Mouse (Mus musculus): ENCODE data around the gene Fbp1.
"Not testable (repeated sequence)": the region's sequence is repeated elsewhere in the genome, so short reads cannot be mapped to it uniquely, and the experiment has no call there.

Gene Fbp1

DNA sequence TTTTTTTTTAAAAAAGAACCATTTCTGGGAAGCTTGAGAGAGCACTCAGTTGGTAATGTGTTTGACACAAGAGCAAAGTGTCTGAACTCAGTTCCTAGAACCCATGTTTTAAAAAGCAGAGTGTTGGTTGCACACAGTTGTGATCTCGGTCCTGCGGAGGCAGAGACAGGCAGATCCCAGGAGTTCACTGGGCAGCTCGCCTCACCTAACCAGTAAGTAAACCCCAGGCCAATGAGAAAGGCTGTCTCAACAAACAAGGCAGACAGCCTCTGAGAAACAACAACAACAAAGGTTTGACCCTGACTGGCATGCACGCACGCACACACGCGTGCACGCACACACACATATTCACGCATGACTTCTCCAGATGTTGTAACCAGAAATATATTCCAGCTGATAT, 4.2 kb downstream of the Fbp1 start:
- no peak for DNase-seq (ENCODE audit: low spot score)

DNA sequence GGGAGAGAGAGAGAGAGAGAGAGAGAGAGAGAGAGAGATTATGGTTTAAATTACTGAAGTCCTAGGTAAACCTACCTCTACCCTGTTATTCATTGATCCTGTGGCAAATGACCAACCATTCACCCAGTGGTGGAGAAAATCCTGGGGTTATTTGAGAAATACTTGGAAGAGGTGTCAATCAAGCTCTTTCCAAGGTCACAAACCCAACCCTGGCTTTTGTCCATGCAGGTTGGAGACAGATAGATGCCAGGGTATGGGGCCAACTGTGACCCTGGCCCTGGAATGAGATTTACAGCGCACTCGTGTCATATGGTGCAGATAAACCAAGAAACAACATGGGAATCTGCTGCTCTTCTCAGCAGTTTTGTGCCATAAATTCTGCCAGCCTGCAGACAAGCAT, 4.6 kb downstream of the Fbp1 start:
- DNase-seq (ENCODE audit: low spot score) = no peak

GRCm38 (mm10) chr13:62882856-62883255, 5.2 kb downstream of the Fbp1 start:
- DNase-seq (ENCODE audit: low spot score) = no peak

DNA sequence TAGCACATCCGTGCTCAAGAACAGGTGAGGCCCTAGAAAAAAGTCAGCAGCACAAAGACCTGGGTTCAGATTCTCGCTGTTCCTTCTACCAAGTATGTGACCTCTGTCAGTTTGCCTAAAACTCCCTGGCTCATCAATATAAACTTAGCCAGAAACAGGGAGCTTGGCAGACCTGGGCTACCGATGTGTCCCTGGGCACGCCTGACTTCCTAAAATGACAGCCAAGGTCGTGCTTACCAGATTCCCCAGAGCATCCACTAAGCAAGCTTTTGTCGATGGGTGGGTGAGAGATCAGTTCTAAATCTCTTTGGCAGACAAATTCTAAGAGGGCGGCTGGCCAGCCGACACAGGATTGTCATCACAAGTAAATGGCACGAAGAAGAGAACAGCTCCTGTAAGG, 6.7 kb downstream of the Fbp1 start:
- DNase-seq (ENCODE audit: low spot score) = no peak

DNA sequence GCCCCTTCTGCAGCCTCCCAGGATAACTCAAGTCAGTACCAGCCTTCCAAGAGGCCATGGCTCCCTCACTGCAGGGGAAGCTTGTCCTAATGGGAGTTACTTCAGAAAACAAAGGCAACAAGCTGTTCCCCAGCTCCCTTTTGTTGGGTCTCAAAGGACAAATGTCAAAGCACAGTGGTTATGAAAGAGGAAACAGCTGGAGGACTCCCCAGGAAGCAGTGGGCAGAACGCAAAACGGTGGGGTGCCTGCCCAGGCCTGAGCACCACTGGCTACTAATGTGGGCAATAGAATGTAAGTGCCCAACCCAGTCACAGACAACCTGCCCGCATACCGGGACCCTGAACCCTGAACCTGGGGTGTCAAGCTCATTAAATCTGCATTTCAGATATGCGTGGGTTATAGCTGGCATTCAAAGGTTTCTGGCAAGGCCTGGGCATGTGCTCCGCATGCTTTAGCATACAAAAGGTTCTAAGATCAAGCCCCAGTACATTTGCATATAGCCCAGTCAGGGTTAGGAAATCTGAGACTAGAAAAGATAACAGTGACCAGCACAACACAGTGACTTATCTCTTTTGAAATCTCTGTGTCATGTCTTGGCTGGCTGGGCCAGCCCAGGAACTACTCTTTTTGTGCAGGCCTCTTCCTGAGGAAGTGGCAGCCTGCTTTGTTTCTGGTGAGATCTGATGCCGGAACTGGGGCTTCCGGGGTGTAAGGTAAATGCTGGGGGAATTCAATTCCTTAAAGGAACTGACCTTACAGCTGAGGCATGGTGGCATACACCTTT, 8.1 kb downstream of the Fbp1 start:
- no peak for DNase-seq (ENCODE audit: low spot score)

DNA sequence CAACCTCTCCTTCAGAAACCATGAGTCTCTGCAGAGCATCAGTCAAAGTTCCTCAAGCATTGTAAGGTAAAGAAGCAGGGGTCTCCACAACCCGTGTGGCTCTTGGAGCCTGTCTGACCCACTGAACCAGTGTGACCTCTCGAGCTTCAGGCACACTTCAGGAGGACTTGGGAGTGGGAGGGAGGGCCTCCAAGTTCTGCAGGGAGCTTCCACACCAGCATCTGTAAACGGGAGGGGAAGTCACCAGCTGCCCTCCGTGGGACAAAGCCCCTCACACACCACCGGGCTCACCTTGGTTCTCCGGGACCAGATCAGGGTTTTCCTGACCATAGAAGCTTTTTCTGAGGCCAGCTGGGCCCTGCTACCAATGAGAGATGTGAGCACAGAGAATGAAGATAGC, 8.7 kb downstream of the Fbp1 start:
- no peak for DNase-seq (ENCODE audit: low spot score)

DNA sequence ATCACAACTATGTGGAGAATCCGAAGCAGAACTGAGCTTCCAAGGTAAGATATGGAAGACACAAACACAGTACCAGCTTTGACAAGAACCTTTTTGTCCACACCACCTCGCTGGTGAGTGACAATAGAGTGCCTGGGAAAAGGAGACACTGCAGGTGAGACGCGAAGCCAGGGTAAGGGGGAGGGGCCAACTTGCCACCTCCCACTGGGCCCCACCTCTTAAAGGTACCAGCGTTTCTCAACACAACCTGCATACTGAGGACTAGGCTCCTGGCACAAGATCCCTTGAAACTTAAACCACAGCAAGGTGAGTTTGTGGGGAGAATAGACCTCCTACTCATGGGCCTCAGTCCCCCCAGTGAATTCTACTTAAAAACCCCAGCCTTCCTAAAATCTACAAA, 10.8 kb downstream of the Fbp1 start:
- no peak for DNase-seq (ENCODE audit: low spot score)

DNA sequence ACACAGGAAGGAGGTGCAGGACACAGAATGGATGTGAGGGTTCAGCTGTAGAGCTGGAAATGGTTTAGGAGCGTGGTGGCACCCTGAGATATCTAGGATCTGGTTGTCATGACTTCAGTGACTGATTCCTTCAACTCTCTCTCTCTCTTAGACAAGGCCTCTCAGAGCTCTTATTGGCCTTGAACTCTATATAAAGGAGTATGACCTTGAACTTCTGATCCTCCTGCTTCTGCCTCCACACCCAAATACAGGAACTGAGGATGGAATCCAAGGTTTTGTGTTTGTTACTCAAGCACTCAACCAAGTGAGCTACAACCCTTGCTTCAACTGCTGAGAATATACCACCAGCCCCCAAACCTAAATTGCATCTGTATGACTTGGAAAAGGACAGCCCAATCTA, 12.0 kb downstream of the Fbp1 start:
- DNase-seq (ENCODE audit: low spot score) = no peak

DNA sequence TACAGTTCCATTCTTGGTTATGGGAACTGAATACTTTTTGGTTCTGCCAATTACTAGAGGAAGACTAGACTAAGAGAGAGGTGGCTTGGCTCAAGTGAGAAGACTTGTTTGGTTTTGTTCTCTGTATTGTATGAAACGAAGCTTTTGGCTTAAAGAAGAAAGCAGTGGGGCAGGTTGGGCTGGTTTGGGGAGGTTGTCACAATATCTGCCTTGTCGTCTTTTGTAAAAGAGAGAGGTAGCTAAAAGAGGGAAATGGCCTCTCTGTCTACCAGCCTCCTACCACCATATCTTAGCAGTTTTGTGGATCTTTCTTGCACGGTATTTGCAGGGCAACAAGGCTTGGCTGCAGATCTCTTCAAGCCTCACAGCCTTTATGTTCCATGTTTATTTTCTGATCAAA, 15.8 kb downstream of the Fbp1 start:
- DNase-seq (ENCODE audit: low spot score) = no peak

GRCm38 (mm10) chr13:62870605-62871004, 17.5 kb downstream of the Fbp1 start:
- no peak for DNase-seq (ENCODE audit: low spot score)

GRCm38 (mm10) chr13:62866817-62867216, 21.3 kb downstream of the Fbp1 start:
- DNase-seq (ENCODE audit: low spot score) = no peak

GRCm38 (mm10) chr13:62865651-62866315, 22.3 kb downstream of the Fbp1 start:
- no peak for DNase-seq (ENCODE audit: low spot score)

DNA sequence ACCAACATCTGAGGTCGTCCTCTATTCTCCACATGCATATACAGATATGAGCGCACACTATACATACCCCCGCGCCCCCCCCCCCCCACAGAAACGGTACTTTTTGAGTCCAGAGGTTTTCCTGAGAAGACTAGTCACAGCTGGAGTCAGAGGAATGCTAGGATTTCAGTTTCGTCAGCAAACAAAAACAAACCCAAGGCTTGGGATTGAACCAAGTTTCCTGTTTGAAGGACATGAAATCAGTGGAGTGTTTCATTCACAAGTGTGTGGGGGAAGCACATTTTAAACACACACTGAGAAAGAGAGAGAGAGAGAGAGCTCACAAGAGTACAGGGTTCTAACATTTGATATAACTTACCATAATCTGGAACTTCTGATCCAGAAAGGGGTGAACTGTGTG, 24.3 kb downstream of the Fbp1 start:
- no peak for DNase-seq (ENCODE audit: low spot score)

DNA sequence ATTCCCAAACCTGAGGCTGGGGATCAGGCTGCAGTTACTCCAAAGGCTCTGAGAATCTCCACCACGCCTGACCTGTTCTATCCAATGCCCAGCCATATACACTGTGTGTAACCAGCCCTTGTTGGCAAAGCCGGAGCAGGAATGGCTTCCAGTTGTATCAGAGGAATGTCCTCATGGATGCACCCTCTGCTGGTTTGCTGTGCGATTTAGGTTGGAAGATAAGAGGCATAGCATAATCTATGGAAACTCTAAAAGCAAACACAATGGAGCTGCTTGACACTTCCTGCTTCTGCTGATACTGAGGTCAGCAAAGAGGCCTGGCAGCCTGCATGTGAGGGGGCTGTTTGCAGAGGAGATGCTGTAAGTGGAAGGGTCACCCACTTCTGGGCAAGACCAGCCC, 25.2 kb downstream of the Fbp1 start:
- no peak for DNase-seq (ENCODE audit: low spot score)

GRCm38 (mm10) chr13:62860068-62860467, 28.0 kb downstream of the Fbp1 start:
- no peak for DNase-seq (ENCODE audit: low spot score)

- not testable (repeated sequence) for DNase-seq (ENCODE audit: low spot score)
These were observed 28.8 kb downstream of the Fbp1 start for GRCm38 (mm10) chr13:62859251-62859650.

DNA sequence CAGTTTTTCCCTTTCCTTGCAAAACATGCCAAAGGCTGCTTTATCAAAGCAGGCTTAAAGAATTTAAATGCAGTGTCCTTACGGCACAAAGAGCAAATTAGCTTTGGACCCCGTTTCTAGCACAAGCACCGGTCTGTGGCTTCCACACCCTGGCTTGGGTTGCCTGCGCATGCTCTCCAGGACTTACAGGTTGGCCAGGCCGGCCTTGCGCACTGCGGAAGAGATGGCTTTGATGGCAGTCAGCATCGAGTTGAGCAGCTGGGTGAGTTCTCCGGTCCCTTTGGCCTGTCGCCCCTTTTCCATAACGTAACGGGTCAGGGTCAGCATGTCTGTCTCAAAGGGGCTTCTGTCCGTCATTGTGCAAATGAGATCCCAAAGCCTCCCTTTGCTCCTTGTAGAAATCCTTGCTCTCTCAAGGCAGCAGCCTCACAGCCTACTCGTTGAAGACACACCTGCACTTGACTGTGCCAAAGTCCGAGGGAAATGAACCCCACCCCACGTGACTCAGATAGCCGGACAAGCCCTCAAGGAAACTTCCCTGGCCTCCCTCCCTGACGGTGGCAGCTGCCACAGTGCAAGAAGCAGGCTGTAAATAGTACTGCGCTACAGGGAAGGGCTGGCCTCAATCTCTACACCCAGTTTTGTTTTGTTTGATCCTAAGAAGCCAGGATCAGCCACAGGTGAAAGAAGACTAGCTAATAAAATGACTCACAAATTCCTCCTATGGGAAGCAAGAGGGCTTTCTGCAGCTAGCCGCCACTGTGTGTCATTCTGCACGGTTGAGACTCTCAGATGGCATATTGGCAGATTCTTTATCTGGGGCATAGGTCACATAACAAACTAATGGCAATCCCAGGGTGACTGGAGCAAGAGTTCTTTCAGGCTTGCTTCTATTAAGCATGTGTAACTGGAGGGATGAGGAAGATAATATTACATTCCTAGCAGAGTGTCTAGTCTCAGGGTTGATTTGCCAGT, 29.9 kb downstream of the Fbp1 start, which contains the start of gene Fbp2:
Fbp2 (minus strand) TSS at position 482 of the 975 bp plus-strand sequence.
- no peak for DNase-seq (ENCODE audit: low spot score)

GRCm38 (mm10) chr13:62856850-62857249, 31.2 kb downstream of the Fbp1 start:
- DNase-seq (ENCODE audit: low spot score) = no peak

GRCm38 (mm10) chr13:62856305-62856675, 31.8 kb downstream of the Fbp1 start:
- DNase-seq (ENCODE audit: low spot score) = peak; percentile 58

- DNase-seq (ENCODE audit: low spot score) = no peak
These were observed 32.4 kb downstream of the Fbp1 start for GRCm38 (mm10) chr13:62855396-62856304.

GRCm38 (mm10) chr13:62854666-62855065, 33.4 kb downstream of the Fbp1 start:
- peak; percentile 13 for DNase-seq (ENCODE audit: low spot score)
